In genomic region chr13:44753206-44753605, GRCm38 (mm10) we compare ENCODE assay signal across 24 mouse cellular contexts. TPM values are rescaled to one million over a fixed set of nuclear protein-coding genes. Genes with fewer than 3 reads are reported as not detected.
DNase-seq lines count a peak whose midpoint lies in the region; ATAC-seq and TF ChIP-seq lines count a peak whose summit lies in the region.
"Had no signal": no experiment of that assay in that cellular context is flagged by ENCODE, and none has a peak within 500 bp of the region (broad histone marks: within the 10 kb centered on the region; RNA-seq: fewer than 3 reads in every experiment).

No protein-coding gene starts in this region.

- TF ChIP-seq RAD21 in CH12.LX (IDR thresholded peaks at IDR 0.05; ENCODE audit: low read depth, low read length): no peak

- H3K27me3 ChIP-seq in hindbrain, embryonic 10.5 days (ENCODE audit: insufficient read depth, poor library complexity, severe bottlenecking): no peaks in the 10 kb centered on the region
- H3K27me3 ChIP-seq in hindbrain, embryonic 11.5 days (ENCODE audit: control insufficient read depth, insufficient read depth, low read length): no peaks in the 10 kb centered on the region
- H3K27me3 ChIP-seq in midbrain, embryonic 10.5 days (ENCODE audit: low read depth, poor library complexity, severe bottlenecking): no peaks in the 10 kb centered on the region
- H3K27me3 ChIP-seq in midbrain, postnatal 0 days (ENCODE audit: insufficient read depth, low read length): no peaks in the 10 kb centered on the region
- H3K27me3 ChIP-seq in CH12.LX (replicated peaks): no peaks in the 10 kb centered on the region
- H3K27me3 ChIP-seq: Patski had no signal

- no peaks in the 10 kb centered on the region for H3K36me3 ChIP-seq in hindbrain, embryonic 10.5 days
- H3K36me3 ChIP-seq in hindbrain, embryonic 11.5 days (ENCODE audit: control insufficient read depth, insufficient read depth, low read length): no peaks in the 10 kb centered on the region
- no peaks in the 10 kb centered on the region for H3K36me3 ChIP-seq in midbrain, embryonic 10.5 days
- H3K36me3 ChIP-seq in midbrain, postnatal 0 days (ENCODE audit: insufficient read depth, low read length): no peaks in the 10 kb centered on the region
- peaks cover 0 to 6% of the 10 kb centered on the region in 2 experiments for H3K36me3 ChIP-seq in CH12.LX (replicated peaks in 1 of 2; ENCODE audit: control insufficient read depth in 1 of 2, insufficient read depth in 1 of 2, low read length in 1 of 2)

- ATAC-seq in hindbrain, embryonic 11.5 days (ENCODE audit: low FRiP score): no peak
- ATAC-seq in midbrain, postnatal 0 days (ENCODE audit: low FRiP score): no peak
- ATAC-seq: activated CD4-positive, CD25-positive, alpha-beta regulatory T cell, adult 4 months; CD4-positive, CD25-positive, alpha-beta regulatory T cell, adult 4 months; Patski had no signal

- dilution Hi-C loops in CH12.LX (cut with MboI; ENCODE audit: extremely low pct_ligation_motif_present, extremely low pct_unique_long_range_greater_than_20kb, low sequenced_read_pairs): no loop called here

- TF ChIP-seq POLR2A in CH12.LX (IDR thresholded peaks at IDR 0.05; ENCODE audit: low read depth, low read length): no peak

- no peak overlapping the region for H3K4me2 ChIP-seq in hindbrain, embryonic 11.5 days (replicated peaks; ENCODE audit: low read depth, low read length)
- no peak overlapping the region for H3K4me2 ChIP-seq in midbrain, postnatal 0 days (ENCODE audit: low read depth, low read length, poor library complexity, severe bottlenecking)
- peak overlapping the region; percentile 74 for H3K4me2 ChIP-seq in CH12.LX (ENCODE audit: insufficient read depth, low read depth, poor library complexity, severe bottlenecking)

- no peaks in the 10 kb centered on the region for H3K9me3 ChIP-seq in hindbrain, embryonic 10.5 days
- no peaks in the 10 kb centered on the region for H3K9me3 ChIP-seq in hindbrain, embryonic 11.5 days (ENCODE audit: control insufficient read depth, low read length)
- H3K9me3 ChIP-seq in midbrain, embryonic 10.5 days (replicated peaks): no peaks in the 10 kb centered on the region
- H3K9me3 ChIP-seq in midbrain, postnatal 0 days (ENCODE audit: low read length): no peaks in the 10 kb centered on the region
- no peaks in the 10 kb centered on the region for H3K9me3 ChIP-seq in CH12.LX (replicated peaks; ENCODE audit: low read length)
- H3K9me3 ChIP-seq: G1E had no signal

- no peak for TF ChIP-seq CTCF in midbrain, postnatal 0 days (IDR thresholded peaks at IDR 0.05)
- TF ChIP-seq CTCF in CH12.LX (conservative IDR thresholded peaks at IDR 0.05 in 1 of 2, IDR thresholded peaks at IDR 0.05 in 1 of 2; ENCODE audit: low read depth in 2 of 2, low read length in 2 of 2): no peak

- peaks cover 24% of the 10 kb centered on the region for H3K79me2 ChIP-seq in CH12.LX (replicated peaks; ENCODE audit: control insufficient read depth, extremely low read depth, insufficient read depth, poor library complexity, severe bottlenecking)

- 86% methylated on average over 2 of the region's 2 CpGs for WGBS in hindbrain, embryonic 10.5 days
- 82% methylated on average over 2 of the region's 2 CpGs for WGBS in hindbrain, embryonic 11.5 days
- WGBS in midbrain, embryonic 10.5 days: 88% methylated on average over 2 of the region's 2 CpGs
- WGBS in midbrain, postnatal 0 days: 85% methylated on average over 2 of the region's 2 CpGs

- peak overlapping the region; percentile 76 for H3K27ac ChIP-seq in hindbrain, embryonic 10.5 days
- no peak overlapping the region for H3K27ac ChIP-seq in hindbrain, embryonic 11.5 days (ENCODE audit: low read depth, low read length)
- H3K27ac ChIP-seq in midbrain, embryonic 10.5 days (replicated peaks): peak overlapping the region; percentile 79
- H3K27ac ChIP-seq in midbrain, postnatal 0 days (ENCODE audit: low read depth, low read length): no peak overlapping the region
- no peak overlapping the region for H3K27ac ChIP-seq in CH12.LX (ENCODE audit: insufficient read depth, low read depth)

- H3K9ac ChIP-seq in hindbrain, embryonic 11.5 days (ENCODE audit: low read depth, low read length): no peak overlapping the region
- no peak overlapping the region for H3K9ac ChIP-seq in midbrain, postnatal 0 days (replicated peaks; ENCODE audit: low read length, poor library complexity, severe bottlenecking)
- no peak overlapping the region; the same call in 1 of the 2 replicates for H3K9ac ChIP-seq in CH12.LX (ENCODE audit: insufficient read depth, low read depth)

- H3K4me1 ChIP-seq in hindbrain, embryonic 10.5 days (replicated peaks): peaks cover 83% of the 10 kb centered on the region
- peaks cover 7% of the 10 kb centered on the region for H3K4me1 ChIP-seq in hindbrain, embryonic 11.5 days (replicated peaks; ENCODE audit: control insufficient read depth, insufficient read depth, low read length)
- peaks cover 88% of the 10 kb centered on the region for H3K4me1 ChIP-seq in midbrain, embryonic 10.5 days
- H3K4me1 ChIP-seq in midbrain, postnatal 0 days (ENCODE audit: insufficient read depth, low read length): 0 out of 2 replicates have a peak, but pooled peaks cover 3% of the 10 kb centered on the region
- H3K4me1 ChIP-seq in CH12.LX (ENCODE audit: control insufficient read depth in 1 of 2, insufficient read depth in 2 of 2): peaks cover 12 to 68% of the 10 kb centered on the region in 2 experiments; a peak in 3 of 4 replicates

- in situ Hi-C loops in CH12.LX (cut with MboI; ENCODE audit: low pct_ligation_motif_present, low pct_unique_long_range_greater_than_20kb, low sequenced_read_pairs): no loop called here

- TF ChIP-seq EP300 in CH12.LX (IDR thresholded peaks at IDR 0.05; ENCODE audit: low read length): peak; percentile 27; the same call in 1 of the 2 replicates

- no peak overlapping the region for H3K4me3 ChIP-seq in hindbrain, embryonic 10.5 days
- no peak overlapping the region for H3K4me3 ChIP-seq in hindbrain, embryonic 11.5 days (ENCODE audit: low read depth, low read length)
- no peak overlapping the region for H3K4me3 ChIP-seq in midbrain, embryonic 10.5 days
- H3K4me3 ChIP-seq in midbrain, postnatal 0 days (ENCODE audit: low read depth, low read length): no peak overlapping the region
- no peak overlapping the region for H3K4me3 ChIP-seq in CH12.LX (replicated peaks in 1 of 3; ENCODE audit: low read depth in 2 of 3, low read length in 2 of 3, poor library complexity in 1 of 3)

- DNase-seq in hindbrain, embryonic 10.5 days (ENCODE audit: low spot score): no peak
- DNase-seq in hindbrain, embryonic 11.5 days (ENCODE audit: low spot score): no peak
- DNase-seq in midbrain, embryonic 10.5 days (ENCODE audit: low spot score): no peak
- no peak for DNase-seq in midbrain, postnatal 0 days (ENCODE audit: low spot score)
- DNase-seq in A20 (ENCODE audit: low read depth, low spot score) (peak; percentile 78), CH12.LX (ENCODE audit: extremely low read depth) (peak; percentile 37)
- no peak for DNase-seq in kidney, adult 8-10 months
- no peak for DNase-seq in adrenal gland, adult (ENCODE audit: inconsistent age in 2 of 2, low spot score in 1 of 2)
- DNase-seq: adrenal gland, adult 2 months; adrenal gland, adult 8-10 months; adrenal gland, postnatal 10 days; adrenal gland, postnatal 14 days; adrenal gland, postnatal 25 days; adrenal gland, postnatal 36 days; B cell, adult 2 months; cerebellum, adult 11 months; cerebellum, adult 11-12 months; cerebellum, adult 18-20 months; cerebellum, adult 2 months; cerebellum, adult 8-10 months had no signal

TF ChIP-seq in CH12.LX, 34 proteins besides CTCF, POLR2A, EP300 and RAD21:
- TF ChIP-seq TCF12 (IDR thresholded peaks at IDR 0.05; ENCODE audit: low read depth, low read length): 0 out of 2 replicates have a peak, but pooled peaks have one; percentile 10
- TF ChIP-seq MEF2A (IDR thresholded peaks at IDR 0.05; ENCODE audit: borderline replicate concordance, low read depth, low read length): peak; percentile 59; the same call in 1 of the 2 replicates
- TF ChIP-seq ZC3H11A (IDR thresholded peaks at IDR 0.05; ENCODE audit: low read depth, low read length): no peak
- peak; percentile 29; the same call in 1 of the 2 replicates for TF ChIP-seq JUND (conservative IDR thresholded peaks at IDR 0.05; ENCODE audit: low read depth, low read length)
- no peak for TF ChIP-seq ELF1 (IDR thresholded peaks at IDR 0.05; ENCODE audit: low read depth, low read length)
- TF ChIP-seq IRF4 (IDR thresholded peaks at IDR 0.05; ENCODE audit: low read depth, low read length): peak; percentile 73
- TF ChIP-seq SMC3 (IDR thresholded peaks at IDR 0.05; ENCODE audit: low read depth, low read length): no peak
- TF ChIP-seq MAFK (IDR thresholded peaks at IDR 0.05; ENCODE audit: insufficient replicate concordance, low read length): 0 out of 2 replicates have a peak, but pooled peaks have one; percentile 5
- no peak for TF ChIP-seq ZNF384 (IDR thresholded peaks at IDR 0.05; ENCODE audit: low read depth, low read length)
- TF ChIP-seq TBP (conservative IDR thresholded peaks at IDR 0.05; ENCODE audit: low read depth, low read length): no peak
TF ChIP-seq in CH12.LX: peak in this region for 5.

RNA-seq across cellular contexts. Expression of gene Jarid2, which starts 23.9 kb away (rescaled TPM):
- 54.9 and 64.4 TPM in 2 replicates for polyA plus RNA-seq in hindbrain, embryonic 10.5 days (2016; fragmentation: Nextera tagmentation; extraction: Ambion mirVana)
- 44.1 and 45.9 TPM in 2 replicates for polyA plus RNA-seq in hindbrain, embryonic 11.5 days (2014; fragmentation: Nextera tagmentation; extraction: Ambion mirVana)
- 63.8 and 73.3 TPM in 2 replicates for polyA plus RNA-seq in midbrain, embryonic 10.5 days (2016; fragmentation: Nextera tagmentation; extraction: Ambion mirVana)
- total RNA-seq in midbrain, postnatal 0 days (2014; rRNA removed): 18.0 and 27.6 TPM in 2 replicates
- polyA plus RNA-seq in midbrain, postnatal 0 days (2015; fragmentation: Nextera tagmentation; extraction: Ambion mirVana): 16.4 and 19.3 TPM in 2 replicates
- 3.2 and 4.5 TPM in 2 replicates for total RNA-seq in CH12.LX (2012; rRNA removed)
- 6.1 and 7.8 TPM in 2 replicates for total RNA-seq in CH12.LX (2014; rRNA removed)
- polyA plus RNA-seq in CH12.LX (2012; ENCODE audit: insufficient read length, low read depth): 10.9 and 14.2 TPM in 2 replicates

Comparison
In these comparisons a context has a peak if more than half of its experiments do, and no peak if none do; other contexts are left out.
1. H3K27ac ChIP-seq: peak in hindbrain, embryonic 10.5 days (single experiment) and midbrain, embryonic 10.5 days (single experiment); none in hindbrain, embryonic 11.5 days (single experiment), midbrain, postnatal 0 days (single experiment) and CH12.LX (single experiment).
2. DNase-seq: peak in A20 (single experiment) and CH12.LX (single experiment); none in hindbrain, embryonic 10.5 days (single experiment), hindbrain, embryonic 11.5 days (single experiment), midbrain, embryonic 10.5 days (single experiment), midbrain, postnatal 0 days (single experiment), kidney, adult 8-10 months (0 of 2) and adrenal gland, adult (0 of 2).